Mouse (Mus musculus) splenic B cell, adult 2 months (primary cell): Measurements from ENCODE around the gene Clstn3.
A peak's percentile ranks its signal among the peaks of the same experiment; 100 is the strongest.
"Not testable (repeated sequence)": the region's sequence is repeated elsewhere in the genome, so short reads cannot be mapped to it uniquely, and the experiment has no call there.

Experiments used
- DNase-seq: peaks from one replicate; pipeline ENCODE4 v3.0.0-alpha.2; 2011; ENCODE audit warnings: low read depth, low spot score
- H3K27me3 ChIP-seq: 2 replicates; pipeline ENCODE4 v1.6.1; 2012; ENCODE audit warnings: mild to moderate bottlenecking, low read length, moderate library complexity, mixed read lengths; ENCODE audit not compliant: control insufficient read depth, poor library complexity, insufficient read depth, severe bottlenecking
- H3K36me3 ChIP-seq: 2 replicates; pipeline ENCODE4 v1.6.1; 2012; ENCODE audit warnings: mild to moderate bottlenecking, low read length, moderate library complexity, mixed read lengths; ENCODE audit not compliant: control insufficient read depth, poor library complexity, insufficient read depth, severe bottlenecking

The Clstn3 gene

GRCm38 (mm10) chr6:124472801-124473200, 8.2 kb upstream of the Clstn3 start:
- no peaks in the 10 kb centered on the region for H3K27me3 ChIP-seq
- no peaks in the 10 kb centered on the region for H3K36me3 ChIP-seq
- DNase-seq, result peak; percentile 20

DNA sequence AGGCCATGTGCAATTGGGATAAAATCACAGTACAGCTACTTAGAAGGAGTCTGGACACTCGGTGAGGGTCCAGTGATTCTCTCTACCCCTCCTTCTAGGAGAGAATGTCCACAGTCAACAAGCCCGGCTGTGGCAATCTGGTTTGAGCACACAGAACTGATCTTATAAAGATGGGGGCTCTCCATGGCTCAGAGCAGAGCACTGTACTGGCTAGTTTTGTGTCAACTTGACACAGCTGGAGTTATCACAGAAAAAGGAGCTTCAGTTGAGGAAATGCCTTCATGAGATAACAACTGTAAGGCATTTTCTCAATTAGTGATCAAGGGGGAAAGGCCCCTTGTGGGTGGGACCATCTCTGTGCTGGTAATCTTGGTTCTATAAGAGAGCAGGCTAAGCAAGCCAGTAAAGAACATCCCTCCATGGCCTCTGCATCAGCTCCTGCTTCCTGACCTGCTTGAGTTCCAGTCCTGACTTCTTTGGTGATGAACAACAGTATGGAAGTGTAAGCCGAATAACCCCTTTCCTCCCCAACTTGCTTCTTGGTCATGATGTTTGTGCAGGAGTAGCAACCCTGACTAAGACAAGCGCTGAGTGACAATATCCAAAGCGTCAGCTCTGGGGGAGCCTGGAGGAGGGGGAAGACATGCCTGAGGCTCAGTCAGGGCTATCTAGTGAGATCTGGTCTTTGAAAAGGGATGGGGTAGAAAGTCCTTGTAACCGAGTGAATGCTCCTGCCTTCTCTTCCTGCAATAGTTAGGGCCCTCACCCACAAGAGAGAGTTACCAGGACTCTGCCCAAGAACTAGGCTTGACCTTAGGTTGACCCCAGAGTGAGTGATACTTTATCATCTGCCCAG, 7.4 kb upstream of the Clstn3 start:
- H3K36me3 ChIP-seq, H3K27me3 ChIP-seq, DNase-seq: not testable (repeated sequence)

GRCm38 (mm10) chr6:124471121-124471520, 6.5 kb upstream of the Clstn3 start:
- no peak for DNase-seq
- Histone ChIP-seq H3K27me3 (no peaks in the 10 kb centered on the region), H3K36me3 (no peaks in the 10 kb centered on the region)

GRCm38 (mm10) chr6:124465729-124466128, 1.1 kb upstream of the Clstn3 start:
- DNase-seq, result no peak
- H3K36me3 ChIP-seq, result no peaks in the 10 kb centered on the region
- H3K27me3 ChIP-seq, result no peaks in the 10 kb centered on the region

- no peak for DNase-seq
- no peaks in the 10 kb centered on the region for H3K27me3 ChIP-seq
- no peaks in the 10 kb centered on the region for H3K36me3 ChIP-seq
Measured at GRCm38 (mm10) chr6:124465299-124465698, 705 bp upstream of the Clstn3 start.

DNA sequence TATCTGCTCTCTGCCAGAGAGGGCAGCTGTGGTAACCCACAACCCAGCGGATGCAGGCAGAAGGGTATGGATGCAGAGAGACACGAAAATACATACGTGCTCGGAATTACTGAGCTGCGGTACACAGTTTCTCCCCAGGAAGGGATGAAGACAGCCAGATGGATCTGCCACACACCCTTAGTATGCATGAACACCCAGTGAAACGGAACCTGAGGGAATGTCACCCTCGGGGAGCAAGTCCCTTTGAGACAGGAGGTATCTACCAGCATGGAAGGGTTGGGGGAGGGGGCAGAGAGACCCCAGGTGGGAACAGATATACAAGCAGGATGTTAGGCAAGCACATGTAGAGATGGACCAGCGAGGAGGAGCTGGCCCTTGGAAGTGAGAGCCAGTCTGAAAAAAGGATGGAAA, 708 bp downstream of the Clstn3 start:
- Histone ChIP-seq H3K36me3 (no peaks in the 10 kb centered on the region), H3K27me3 (no peaks in the 10 kb centered on the region)
- no peak for DNase-seq

DNA sequence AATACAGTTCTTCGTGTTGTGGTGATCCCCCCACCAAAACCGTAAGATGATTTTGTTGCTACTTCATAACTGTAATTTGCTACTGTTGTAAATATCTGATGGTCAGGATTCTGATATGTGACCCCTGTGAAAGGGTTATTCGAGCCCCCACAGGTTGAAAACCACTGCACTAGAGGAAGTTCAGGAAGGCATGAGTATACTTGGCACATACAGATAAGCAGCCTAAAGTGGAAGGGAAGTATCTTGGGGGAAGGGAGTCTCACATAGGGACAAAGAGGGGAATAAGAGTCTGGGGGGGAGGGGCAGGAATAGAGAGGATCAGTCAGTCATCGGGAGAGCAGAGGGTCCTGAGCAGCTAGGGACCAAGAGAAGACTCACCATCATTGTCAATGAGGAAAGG, 5.2 kb downstream of the Clstn3 start:
- no peak for DNase-seq
- Histone ChIP-seq H3K36me3 (no peaks in the 10 kb centered on the region), H3K27me3 (no peaks in the 10 kb centered on the region)

GRCm38 (mm10) chr6:124458505-124458904, 6.1 kb downstream of the Clstn3 start:
- DNase-seq, result no peak
- no peaks in the 10 kb centered on the region for H3K27me3 ChIP-seq
- H3K36me3 ChIP-seq, result no peaks in the 10 kb centered on the region

DNA sequence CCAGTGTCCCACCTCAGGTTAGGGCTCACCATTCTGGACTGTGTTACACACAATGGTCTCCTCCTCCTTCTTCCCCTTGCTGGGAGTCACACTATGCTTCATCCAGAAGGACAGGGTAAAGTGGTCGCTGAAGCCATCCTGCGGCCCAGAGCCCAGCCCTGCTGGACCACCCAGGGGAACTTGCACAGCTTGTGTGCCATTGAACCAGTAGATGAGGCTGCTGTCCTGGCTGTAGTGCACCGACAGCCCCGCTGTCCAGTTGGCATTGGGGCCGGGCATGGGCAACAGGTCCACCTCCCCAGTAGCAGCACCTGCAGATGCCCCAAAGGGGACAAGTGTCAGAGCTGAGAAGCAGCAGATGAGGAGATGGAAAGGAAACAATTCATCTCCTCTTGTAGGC, 6.8 kb downstream of the Clstn3 start:
- no peak for DNase-seq
- no peaks in the 10 kb centered on the region for H3K36me3 ChIP-seq
- H3K27me3 ChIP-seq, result no peaks in the 10 kb centered on the region

DNA sequence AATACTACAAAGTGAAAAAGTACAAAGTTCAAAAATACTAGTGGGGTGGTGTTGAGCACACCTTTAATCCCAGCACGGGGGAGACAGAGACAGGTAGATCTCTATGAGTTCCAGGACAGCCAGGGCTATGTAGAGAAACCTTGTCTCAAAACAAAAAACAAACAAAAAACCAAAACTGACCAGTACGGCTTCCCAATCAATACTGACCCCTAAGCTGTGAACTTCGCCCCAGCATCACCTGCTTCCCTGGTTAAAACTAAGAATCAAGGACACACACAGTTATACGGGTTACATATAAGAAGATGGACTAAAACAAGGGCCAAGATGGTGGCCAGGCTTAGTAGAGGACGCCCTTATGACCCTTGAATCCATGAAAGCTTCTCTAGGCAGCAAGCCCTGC, 8.4 kb downstream of the Clstn3 start:
- DNase-seq, result no peak
- Histone ChIP-seq H3K27me3 (no peaks in the 10 kb centered on the region), H3K36me3 (no peaks in the 10 kb centered on the region)

DNA sequence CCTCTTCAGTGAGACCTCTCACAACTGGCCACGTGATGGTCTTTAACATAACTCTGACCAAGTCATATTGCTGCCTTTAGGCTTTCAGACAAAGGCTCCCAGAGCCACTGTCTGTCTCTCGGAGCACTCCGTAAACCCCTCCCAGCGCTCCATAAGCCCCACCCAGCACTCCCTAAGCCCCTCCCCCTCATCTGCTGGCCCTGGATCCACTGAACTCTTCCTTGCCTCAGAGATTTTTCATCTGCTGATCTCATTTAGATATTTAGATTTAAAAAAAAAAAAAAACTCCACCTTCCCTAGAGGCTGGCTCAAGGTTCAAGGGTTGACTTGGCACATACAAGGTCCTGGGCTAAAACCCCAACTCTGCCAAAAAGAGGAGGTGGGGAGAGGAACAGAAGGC, 10.8 kb downstream of the Clstn3 start:
- no peak for DNase-seq
- Histone ChIP-seq H3K27me3 (no peaks in the 10 kb centered on the region), H3K36me3 (no peaks in the 10 kb centered on the region)

DNA sequence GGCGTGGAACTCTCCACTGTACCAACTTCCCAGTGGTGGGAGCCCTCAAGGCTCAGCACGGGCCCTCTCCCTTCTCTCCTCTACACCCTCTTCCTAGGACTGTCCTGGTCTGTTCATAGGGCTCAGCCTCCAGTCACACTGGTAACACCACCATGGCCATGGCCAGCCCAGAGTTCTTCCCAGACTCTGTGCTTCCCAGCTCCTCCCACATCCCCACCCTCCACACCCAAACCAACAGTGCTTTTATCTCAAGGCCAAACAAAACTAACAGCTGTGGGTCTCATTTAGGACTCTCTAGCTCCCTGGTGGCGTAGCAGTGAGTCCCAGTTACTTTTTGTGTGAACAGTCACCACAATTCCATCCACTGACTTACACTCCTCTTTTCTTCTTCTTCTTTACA, 12.6 kb downstream of the Clstn3 start:
- no peak for DNase-seq
- no peaks in the 10 kb centered on the region for H3K27me3 ChIP-seq
- H3K36me3 ChIP-seq, result no peaks in the 10 kb centered on the region

- DNase-seq, result no peak
- H3K27me3 ChIP-seq, result no peaks in the 10 kb centered on the region
Measured at GRCm38 (mm10) chr6:124449668-124450383, 14.8 kb downstream of the Clstn3 start.

DNA sequence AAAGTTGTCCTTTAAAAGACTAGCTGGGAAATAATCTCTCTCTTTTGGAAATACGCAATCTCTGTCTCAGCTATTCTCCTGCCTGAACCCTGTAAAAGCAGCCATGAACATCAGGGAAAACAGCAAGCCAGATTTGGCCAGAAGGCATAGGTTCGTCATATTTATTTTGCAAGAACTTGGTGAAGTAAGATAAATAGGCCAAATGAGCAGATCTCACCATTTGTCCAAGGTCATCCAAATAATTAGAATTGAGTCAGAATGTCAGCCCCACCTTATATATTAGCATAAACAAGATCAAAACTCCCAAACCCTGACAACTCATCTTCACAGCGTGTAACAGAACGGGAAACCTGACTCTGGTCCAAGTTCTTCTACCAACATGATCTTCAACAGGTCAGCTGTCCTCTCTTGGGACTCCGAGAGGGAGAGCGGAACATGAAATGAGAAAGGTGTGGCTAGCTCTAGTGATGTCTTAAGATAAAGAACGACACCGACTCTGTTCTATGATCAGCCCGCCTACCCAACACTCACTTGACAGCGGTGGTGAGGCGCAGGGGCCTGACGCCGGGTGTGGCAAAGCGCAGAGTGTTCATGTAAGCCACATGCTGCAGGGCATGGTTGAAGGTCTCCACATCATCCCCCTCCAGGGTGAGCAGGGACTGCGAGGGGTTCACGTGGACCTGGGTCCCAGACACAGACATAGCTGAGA, 15.5 kb downstream of the Clstn3 start:
- no peak for DNase-seq

More at GRCm38 (mm10) chr6:124449668-124450383, 14.8 kb downstream of the Clstn3 start:
- no peaks in the 10 kb centered on the region for H3K36me3 ChIP-seq

More for the DNA sequence above, 15.5 kb downstream of the Clstn3 start:
- Histone ChIP-seq H3K27me3 (no peaks in the 10 kb centered on the region), H3K36me3 (no peaks in the 10 kb centered on the region)
